Mouse (Mus musculus) intestine, embryonic 16.5 days (tissue): ENCODE results near the gene Cspg4. TPM values are rescaled to one million over a fixed set of nuclear protein-coding genes. Genes with fewer than 3 reads are reported as not detected.
A peak's percentile ranks its signal among the peaks of the same experiment; 100 is the strongest.
"Not testable (repeated sequence)": the region's sequence is repeated elsewhere in the genome, so short reads cannot be mapped to it uniquely, and the experiment has no call there.

Source experiments
- ATAC-seq: fragments of 200-750 bp; cut with Nextera tagmentation; 2 replicates; pipeline ENCODE4 v1.8.0; 2017; ENCODE audit warnings: moderate TSS enrichment, moderate library complexity
- H3K27ac ChIP-seq: fragments of 300-500 bp; sonication (generic); 2 replicates; pipeline ENCODE4 v1.5.1; 2014; ENCODE audit warnings: mild to moderate bottlenecking, low read length
- H3K27me3 ChIP-seq: fragments of 300-500 bp; sonication (generic); replicated peaks from 2 replicates; pipeline ENCODE4 v1.6.1; 2014; ENCODE audit warnings: low read length, control low read depth, mixed read lengths; ENCODE audit not compliant: control insufficient read depth, insufficient read depth
- H3K36me3 ChIP-seq: fragments of 300-500 bp; sonication (generic); 2 replicates; pipeline ENCODE4 v1.6.1; 2014; ENCODE audit warnings: low read length, control low read depth; ENCODE audit not compliant: control insufficient read depth, insufficient read depth
- H3K4me1 ChIP-seq: fragments of 300-500 bp; sonication (generic); 2 replicates; pipeline ENCODE4 v1.6.1; 2014; ENCODE audit warnings: low read length, control low read depth, mixed read lengths; ENCODE audit not compliant: control insufficient read depth, insufficient read depth
- H3K4me2 ChIP-seq: fragments of 300-500 bp; sonication (generic); 2 replicates; pipeline ENCODE4 v1.6.1; 2014; ENCODE audit warnings: low read depth, low read length, control low read depth
- H3K4me3 ChIP-seq: fragments of 300-500 bp; sonication (generic); 2 replicates; pipeline ENCODE4 v1.5.1; 2014; ENCODE audit warnings: mild to moderate bottlenecking, low read length
- H3K9ac ChIP-seq: fragments of 300-500 bp; sonication (generic); 2 replicates; pipeline ENCODE4 v1.6.1; 2014; ENCODE audit warnings: low read depth, low read length
- H3K9me3 ChIP-seq: fragments of 300-500 bp; sonication (generic); 2 replicates; pipeline ENCODE4 v1.6.1; 2016; ENCODE audit warnings: low read length, control low read depth; ENCODE audit not compliant: control insufficient read depth
- WGBS: fragments of 180-500 bp; shearing (Covaris S2); extraction: QIAGEN DNeasy Blood & Tissue Kit; methylation state at CpG from one replicate; pipeline ENCODE4 v1.1.7; 2014; 5-methylcytosine and 5-hydroxymethylcytosine counted together
- polyA plus RNA-seq: library from polyadenylated mRNA; unstranded; fragments of >200 nt; fragmentation: Nextera tagmentation; extraction: Ambion mirVana; gene quantifications from 2 replicates; pipeline ENCODE4 v1.2.1, GENCODE M21; 2015

Gene Cspg4
- polyA plus RNA-seq, 1 experiment from 2014 or later = 17.4 TPM

GRCm38 (mm10) chr9:56936861-56937222 is 72.0 kb downstream of the Cspg4 start:
- 15% methylated on average over 6 of the region's 6 CpGs for WGBS
- Histone ChIP-seq H3K9me3 (no peaks in the 10 kb centered on the region), H3K27ac (peak overlapping the region; percentile 46), H3K27me3 (no peaks in the 10 kb centered on the region), H3K9ac (peak overlapping the region; percentile 32; the same call in 1 of the 2 replicates), H3K4me2 (peak overlapping the region; percentile 61), H3K4me3 (peak overlapping the region; percentile 82), H3K4me1 (peaks cover 10% of the 10 kb centered on the region), H3K36me3 (no peaks in the 10 kb centered on the region)
- no peak; the same call in 1 of the 2 replicates for ATAC-seq

GRCm38 (mm10) chr9:56937223-56938160 is 72.7 kb downstream of the Cspg4 start, which contains the start of gene Imp3:
Gene Imp3 (plus strand): TSS chr9:56937475.
- H3K4me3 ChIP-seq = peak within 1 kb of the TSS; percentile 82
- no peaks in the 10 kb centered on the region for H3K27me3 ChIP-seq
- peak within 1 kb of the TSS; percentile 86 for H3K9ac ChIP-seq
- under 1% methylated on average over 73 of the region's 73 CpGs for WGBS
- H3K36me3 ChIP-seq = no peaks in the 10 kb centered on the region
- ATAC-seq = peak; percentile 95
- H3K4me1 ChIP-seq = peaks cover 10% of the 10 kb centered on the region
- H3K9me3 ChIP-seq = no peaks in the 10 kb centered on the region
- H3K4me2 ChIP-seq = peak within 1 kb of the TSS; percentile 80
- peak within 1 kb of the TSS; percentile 89 for H3K27ac ChIP-seq

- peaks cover 10% of the 10 kb centered on the region for H3K4me1 ChIP-seq
- H3K9ac ChIP-seq = peak overlapping the region; percentile 86
- H3K36me3 ChIP-seq = no peaks in the 10 kb centered on the region
- peak overlapping the region; percentile 82 for H3K4me3 ChIP-seq
- H3K9me3 ChIP-seq = no peaks in the 10 kb centered on the region
- ATAC-seq = no peak
- H3K27me3 ChIP-seq = no peaks in the 10 kb centered on the region
- peak overlapping the region; percentile 89 for H3K27ac ChIP-seq
- 2% methylated on average over 7 of the region's 7 CpGs for WGBS
- H3K4me2 ChIP-seq = peak overlapping the region; percentile 80
Measured at GRCm38 (mm10) chr9:56938374-56938773, 73.5 kb downstream of the Cspg4 start.

GRCm38 (mm10) chr9:56947481-56947880 is 82.6 kb downstream of the Cspg4 start:
- not testable (repeated sequence) for H3K9me3 ChIP-seq, H3K9ac ChIP-seq

GRCm38 (mm10) chr9:56948699-56949098 is 83.9 kb downstream of the Cspg4 start:
- not testable (repeated sequence) for H3K4me1 ChIP-seq, H3K27ac ChIP-seq, H3K4me3 ChIP-seq, H3K4me2 ChIP-seq, H3K9me3 ChIP-seq, ATAC-seq, H3K27me3 ChIP-seq, H3K9ac ChIP-seq, H3K36me3 ChIP-seq
- 20% methylated on average over 5 of the region's 5 CpGs for WGBS

More at GRCm38 (mm10) chr9:56947481-56947880, 82.6 kb downstream of the Cspg4 start:
- H3K4me3 ChIP-seq, H3K36me3 ChIP-seq, H3K4me1 ChIP-seq, H3K4me2 ChIP-seq, H3K27me3 ChIP-seq, H3K27ac ChIP-seq, ATAC-seq: not testable (repeated sequence)
- 26% methylated on average over 3 of the region's 3 CpGs for WGBS

Other genes starting within 250 kb of the Cspg4 start
- gene Lingo1, start 68.6 kb upstream of the Cspg4 start, polyA plus RNA-seq = 1.0 and 1.7 TPM in 2 replicates
- gene Odf3l1, start 354 bp upstream of the Cspg4 start, polyA plus RNA-seq = 1.4 and 1.5 TPM in 2 replicates
- 4.8 and 5.2 TPM in 2 replicates for gene Snx33, start 63.3 kb downstream of the Cspg4 start, polyA plus RNA-seq
- gene Imp3, start 72.4 kb downstream of the Cspg4 start, polyA plus RNA-seq = 60.9 and 67.2 TPM in 2 replicates
- gene Snupn, start 85.8 kb downstream of the Cspg4 start, polyA plus RNA-seq = 12.3 and 12.4 TPM in 2 replicates
- gene Ptpn9, start 129.9 kb downstream of the Cspg4 start, polyA plus RNA-seq = 8.0 and 8.7 TPM in 2 replicates
- gene Sin3a, start 207.0 kb downstream of the Cspg4 start, polyA plus RNA-seq = 22.4 and 23.3 TPM in 2 replicates